Mouse (Mus musculus): ENCODE measurements around the gene Cat. TPM values are rescaled to one million over a fixed set of nuclear protein-coding genes. Genes with fewer than 3 reads are reported as not detected.

Gene Cat
- total RNA-seq, 2 experiments from 2014 or later, result 36.0 to 125 TPM

DNA sequence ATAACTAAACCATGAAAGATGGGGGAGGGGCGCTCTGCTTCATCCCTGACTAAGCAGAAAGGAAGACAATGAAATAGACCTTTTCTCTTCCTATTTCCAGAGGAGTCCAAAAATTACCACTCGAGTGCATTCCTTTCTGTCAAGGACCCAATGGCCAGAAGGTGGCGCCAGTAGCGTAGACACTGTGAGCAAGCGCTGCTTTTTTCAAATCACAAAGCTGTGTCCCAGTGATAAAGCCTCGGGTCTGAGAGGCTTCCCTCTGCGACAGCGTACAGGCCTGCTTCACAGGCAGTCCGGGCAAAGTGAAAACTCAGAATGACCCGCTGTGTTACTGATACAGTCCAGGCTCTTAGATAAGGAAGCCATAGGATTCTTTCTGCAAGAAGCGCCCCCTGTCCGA is 45.2 kb downstream of the Cat start:
- peak; percentile 99 for ATAC-seq (replicated peaks; ENCODE audit: poor library complexity)

DNA sequence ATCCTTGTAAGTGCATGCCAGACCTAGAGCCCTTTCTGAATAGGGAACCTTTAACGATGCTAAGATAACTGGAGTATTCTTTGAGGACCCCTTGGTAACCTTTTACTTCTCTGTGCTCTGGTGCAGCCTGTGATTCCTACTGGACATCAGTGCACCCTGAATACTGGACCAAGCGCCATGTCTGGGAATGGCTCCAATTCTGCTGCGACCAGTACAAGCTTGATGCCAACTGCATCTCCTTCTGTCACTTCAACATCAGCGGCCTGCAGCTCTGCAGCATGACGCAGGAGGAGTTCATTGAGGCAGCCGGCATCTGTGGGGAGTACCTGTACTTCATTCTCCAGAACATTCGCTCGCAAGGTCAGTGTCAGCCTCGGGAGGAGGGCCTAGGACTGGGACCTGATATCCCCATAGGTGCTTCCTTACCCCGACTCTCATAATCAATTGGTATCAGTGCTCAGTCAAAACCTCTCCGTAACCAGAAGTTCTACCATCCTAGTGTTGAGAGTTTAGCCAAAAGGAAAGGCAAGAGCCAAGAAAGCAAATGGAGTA is 45.8 kb downstream of the Cat start:
- ATAC-seq (replicated peaks; ENCODE audit: poor library complexity), result no peak

DNA sequence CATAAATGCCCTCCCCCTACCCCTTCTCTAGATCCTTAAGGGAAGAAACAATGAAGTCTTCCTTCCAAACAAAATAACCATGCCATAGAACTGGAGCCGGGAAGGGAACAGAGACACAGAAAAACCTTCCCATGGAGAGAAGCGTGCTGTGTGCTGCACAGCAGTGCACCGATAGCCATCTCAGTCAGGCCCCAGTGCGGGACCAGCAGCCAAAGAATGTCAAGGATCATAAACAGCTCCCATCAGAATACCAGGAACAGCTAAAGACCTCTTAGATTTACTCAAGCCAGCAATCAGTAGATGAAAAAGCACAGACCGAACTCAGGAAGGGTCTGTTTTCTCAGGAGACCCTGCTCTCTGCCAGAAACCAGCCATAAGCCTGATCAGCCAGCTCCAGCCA is 48.4 kb downstream of the Cat start:
- no peak for ATAC-seq (replicated peaks; ENCODE audit: poor library complexity)

DNA sequence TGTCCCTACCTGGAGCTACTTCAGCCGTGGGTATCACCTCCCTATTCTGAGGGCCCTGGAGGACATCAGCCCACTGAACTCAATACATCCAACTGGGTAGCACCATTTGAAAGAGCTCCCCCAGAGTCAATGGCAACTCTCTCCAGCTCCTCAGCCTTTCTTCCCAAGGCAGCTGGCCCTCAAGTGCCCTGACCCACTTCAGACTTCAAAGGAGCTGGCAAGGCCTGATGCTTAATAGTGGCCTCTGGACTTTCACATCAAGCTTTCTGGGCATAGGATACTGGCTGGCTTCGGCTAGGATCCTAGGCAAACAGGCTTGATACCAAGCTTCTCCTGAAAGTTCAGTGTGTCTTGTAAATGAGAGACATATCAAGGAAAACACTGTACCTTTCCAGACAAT is 49.9 kb downstream of the Cat start:
- ATAC-seq (replicated peaks; ENCODE audit: poor library complexity), result no peak

DNA sequence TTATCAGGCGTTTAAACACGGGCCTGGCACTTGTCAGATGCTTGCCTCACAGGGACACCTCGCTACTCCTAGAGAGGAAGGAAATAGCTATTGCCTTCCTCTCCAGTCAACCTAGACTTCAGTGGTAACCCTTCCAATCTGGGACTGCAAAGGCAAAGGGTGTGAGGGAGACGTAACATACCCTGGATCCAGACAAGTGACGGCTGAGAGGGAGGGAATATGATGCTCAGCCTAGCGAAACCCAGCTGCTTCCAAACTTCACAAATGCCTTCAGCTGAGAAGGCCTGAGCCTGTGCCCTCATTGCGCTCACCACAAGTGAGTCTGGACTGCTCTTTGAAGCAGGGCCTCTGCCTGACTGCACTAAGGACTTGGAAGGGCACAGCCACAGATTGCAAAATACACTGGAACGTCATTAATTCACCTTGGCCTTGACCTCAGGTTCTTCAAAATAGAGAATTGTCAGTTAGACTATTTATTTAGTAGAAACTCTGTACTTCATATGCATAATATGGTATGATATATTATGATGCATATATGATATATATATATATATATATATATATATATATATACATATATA is 52.2 kb downstream of the Cat start:
- no peak for ATAC-seq (replicated peaks; ENCODE audit: poor library complexity)

DNA sequence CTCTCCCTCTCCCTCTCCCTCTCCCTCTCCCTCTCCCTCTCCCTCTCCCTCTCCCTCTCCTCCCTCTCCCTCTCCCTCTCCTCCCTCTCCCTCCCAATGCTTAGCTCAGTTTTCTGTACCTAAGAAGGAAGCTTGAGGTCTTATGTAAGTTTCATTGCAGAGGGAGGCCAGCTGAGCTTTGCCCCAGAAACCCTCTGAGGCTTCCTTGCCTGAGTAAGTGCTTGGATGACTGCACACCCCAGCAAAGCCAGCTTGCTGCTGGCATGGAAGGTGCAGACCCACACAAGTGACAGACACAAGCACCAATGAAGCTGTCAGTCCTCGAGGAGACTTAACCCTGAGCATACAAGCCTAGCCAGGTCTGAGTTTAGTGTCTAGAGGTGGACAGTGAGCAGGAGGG is 54.2 kb downstream of the Cat start:
- ATAC-seq (replicated peaks; ENCODE audit: poor library complexity), result no peak

DNA sequence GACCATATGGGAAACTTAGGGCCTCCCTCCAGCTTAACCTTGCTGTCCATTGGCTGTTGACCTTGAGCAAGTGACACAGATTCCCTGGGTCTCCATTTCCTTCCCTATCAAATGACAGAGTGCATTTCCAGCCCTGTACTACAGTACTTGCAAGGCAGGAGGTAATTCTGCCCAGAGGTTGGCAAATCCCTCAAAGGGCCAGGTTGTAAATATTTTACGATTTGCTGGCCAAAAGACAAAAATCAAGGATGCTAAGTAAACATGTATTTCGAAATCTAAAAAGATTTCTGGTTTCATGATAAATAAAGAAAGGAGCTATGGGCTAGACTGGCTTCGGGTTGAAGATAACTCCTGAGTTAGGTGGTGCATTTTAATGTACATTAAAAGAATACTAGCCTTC is 56.6 kb downstream of the Cat start:
- ATAC-seq (replicated peaks; ENCODE audit: poor library complexity), result no peak

DNA sequence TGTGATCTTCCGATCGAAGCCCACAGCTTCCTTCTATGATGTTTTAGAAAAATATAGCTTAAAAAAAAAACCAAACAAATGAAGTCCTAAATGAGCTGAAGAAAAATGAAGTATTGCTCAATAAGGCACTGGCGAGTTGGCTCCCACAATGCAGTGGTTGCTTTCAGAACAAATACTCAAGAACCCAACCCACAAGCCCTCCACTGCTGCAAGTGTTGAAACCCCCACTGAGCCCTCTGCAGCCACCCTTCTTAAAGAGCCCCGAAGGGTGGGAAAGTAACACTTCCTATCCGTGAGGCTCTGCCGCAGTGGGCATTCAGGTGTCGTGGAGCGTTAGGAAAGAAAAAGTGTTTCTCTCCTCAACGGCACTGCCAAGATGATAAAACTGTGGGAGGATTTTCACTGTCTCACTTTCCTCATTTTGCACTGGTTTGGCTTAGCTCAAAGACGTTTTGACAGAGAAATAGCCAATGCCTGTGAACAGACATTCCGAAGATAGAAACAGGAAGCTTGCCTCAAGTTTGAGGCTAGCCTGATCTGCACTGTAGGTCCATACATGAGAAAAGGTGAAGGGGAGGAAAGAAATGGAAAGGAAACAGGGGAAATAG is 59.4 kb downstream of the Cat start:
- ATAC-seq (replicated peaks; ENCODE audit: poor library complexity), result no peak

DNA sequence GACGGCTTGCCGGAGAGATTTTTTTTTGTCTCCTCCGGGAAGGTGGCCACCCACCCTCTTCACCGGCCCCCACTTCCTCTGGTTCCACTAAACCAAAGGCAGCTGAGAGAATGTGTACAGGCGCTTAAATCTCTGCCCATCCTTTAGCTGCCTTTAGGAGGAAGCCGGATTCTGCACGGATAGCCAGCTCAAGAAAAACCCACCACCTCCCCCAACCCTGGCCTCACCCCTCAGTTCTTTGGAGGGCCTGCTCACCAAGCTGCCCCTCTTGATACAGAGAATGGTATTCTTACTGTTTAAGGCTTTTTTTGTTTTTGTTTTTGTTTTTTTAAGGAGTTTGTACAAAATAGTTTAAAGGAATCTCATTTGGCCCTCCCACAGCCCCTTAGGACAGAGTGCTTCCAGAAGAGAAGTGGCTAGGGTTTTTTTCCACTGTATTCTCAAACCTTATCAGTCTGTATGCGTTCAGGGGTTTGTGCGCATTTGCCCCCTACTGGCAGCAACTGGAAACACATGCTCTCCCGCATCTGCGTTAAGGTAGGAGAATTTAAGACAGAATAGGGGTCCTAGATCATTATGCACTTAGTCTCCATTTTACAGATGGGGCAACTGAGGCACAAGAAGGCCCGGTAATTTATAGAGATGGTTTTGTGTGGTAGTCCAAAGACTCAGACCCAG is 60.5 kb downstream of the Cat start:
- peak; percentile 88 for ATAC-seq (replicated peaks; ENCODE audit: poor library complexity)

DNA sequence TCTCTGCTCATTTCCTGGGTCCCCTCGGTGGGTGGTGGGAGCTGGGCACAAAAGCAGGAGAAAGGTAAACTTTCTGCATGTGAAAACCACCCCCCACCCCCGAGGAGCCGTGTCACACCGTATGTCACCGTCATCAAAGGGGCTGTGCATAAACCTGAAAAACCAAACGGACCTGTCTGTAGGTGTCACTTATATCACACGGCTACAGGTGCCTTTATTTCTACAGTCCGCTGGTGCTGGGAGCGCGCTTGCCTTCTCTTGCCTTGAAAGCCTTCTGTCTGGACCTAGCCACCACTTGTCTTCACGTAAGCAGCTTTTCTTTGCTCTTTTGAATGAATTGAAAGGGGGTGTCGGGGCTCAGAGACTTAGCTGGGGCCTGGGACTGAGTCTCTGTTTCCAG is 61.1 kb downstream of the Cat start:
- ATAC-seq (replicated peaks; ENCODE audit: poor library complexity), result no peak

DNA sequence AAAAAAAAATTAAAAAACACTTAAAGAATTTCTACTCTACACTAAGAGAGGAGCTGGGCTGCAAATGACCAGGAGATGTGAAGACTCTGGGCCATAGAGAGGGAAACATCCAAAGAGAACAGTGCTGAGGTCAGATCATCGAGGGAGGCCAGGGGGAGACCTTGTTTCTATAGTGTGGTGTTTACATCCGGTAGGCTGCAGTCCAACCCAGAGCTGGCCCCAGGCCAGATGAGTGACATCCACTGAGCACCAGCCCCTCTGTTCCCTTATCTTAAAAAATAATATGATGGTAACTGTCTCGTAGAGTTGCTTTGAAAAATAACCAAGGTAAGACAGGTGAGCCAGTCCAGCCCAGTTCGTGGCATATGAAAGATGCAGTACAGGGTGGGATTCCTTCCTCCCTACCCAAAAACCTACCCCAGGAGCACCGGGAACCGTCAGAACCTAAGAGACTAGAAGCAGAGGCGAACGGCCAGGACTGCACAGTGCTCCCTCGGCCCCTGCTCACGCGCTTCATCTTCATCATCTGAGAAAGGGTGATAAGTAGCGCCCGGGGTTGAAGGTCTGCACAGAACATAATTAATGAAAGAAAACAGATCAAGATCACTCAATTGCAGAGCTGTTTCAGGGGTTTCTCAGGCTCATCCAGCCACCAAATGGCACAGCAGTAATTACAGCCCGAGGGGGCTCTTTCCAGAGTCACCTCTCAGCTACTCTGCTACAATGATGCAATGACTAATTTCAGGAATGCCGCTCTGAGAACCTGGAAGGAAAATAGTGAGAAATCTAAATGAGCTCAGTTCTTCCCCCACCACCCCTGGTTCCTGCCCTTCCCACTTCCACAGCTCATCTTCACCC is 64.1 kb downstream of the Cat start:
- no peak for ATAC-seq (replicated peaks; ENCODE audit: poor library complexity)

DNA sequence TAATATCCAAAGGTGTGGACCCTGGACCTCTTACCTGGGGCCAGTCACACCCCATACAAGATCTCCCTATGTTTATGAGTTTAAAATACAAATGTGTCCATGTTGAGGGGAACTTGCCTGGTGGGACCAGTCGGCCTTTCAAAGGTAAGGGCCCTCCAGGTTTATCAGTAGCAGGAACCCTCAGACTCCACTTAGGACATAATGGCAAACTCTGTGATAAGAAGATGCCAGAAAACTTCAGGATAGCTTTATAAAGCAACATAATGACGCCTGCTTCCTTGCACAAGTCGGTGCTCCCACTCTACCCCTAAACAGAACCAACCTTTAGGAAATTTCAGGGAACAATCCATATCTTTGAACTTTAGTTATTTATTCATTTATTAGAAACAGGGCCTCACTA is 69.2 kb downstream of the Cat start:
- no peak for ATAC-seq (replicated peaks; ENCODE audit: poor library complexity)

DNA sequence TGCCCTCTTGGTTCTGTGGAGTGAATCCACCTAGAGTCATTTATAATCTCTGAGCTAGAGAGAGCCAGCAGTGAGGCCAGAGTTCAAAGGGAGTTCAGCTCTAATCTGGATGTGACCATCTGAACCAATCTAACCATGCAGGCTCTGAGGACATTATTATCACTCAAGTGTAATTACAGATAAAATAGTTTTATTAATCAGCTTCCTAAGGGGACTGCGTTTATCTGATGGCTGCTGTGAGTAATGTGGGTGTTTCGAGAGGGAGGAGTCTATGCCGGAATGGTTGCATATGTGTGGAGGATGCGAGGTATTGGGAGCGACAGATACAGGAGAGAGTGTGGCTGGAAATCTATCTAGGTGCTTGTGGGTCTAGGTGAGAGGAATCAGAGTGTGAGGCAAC is 71.6 kb downstream of the Cat start:
- no peak for ATAC-seq (replicated peaks; ENCODE audit: poor library complexity)

DNA sequence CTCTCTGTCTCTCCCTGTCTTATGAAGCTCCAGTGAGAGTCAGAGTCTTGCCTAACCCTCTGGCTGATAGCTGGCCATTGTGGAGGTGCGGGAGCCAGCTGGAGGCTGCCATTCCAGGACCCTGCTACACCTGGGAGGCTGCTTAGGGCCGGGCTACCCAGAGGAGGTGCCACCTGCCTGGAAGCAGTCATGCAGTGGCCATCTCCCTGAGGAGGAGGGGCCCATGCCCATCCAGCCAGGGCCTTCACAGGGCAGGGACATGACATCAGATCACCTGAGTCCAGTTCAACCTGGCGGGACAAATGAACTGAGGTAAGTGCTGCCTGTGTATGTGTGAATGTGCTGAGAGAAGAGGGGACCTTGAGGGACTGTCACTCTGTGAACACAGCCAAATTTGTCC is 73.1 kb downstream of the Cat start:
- no peak for ATAC-seq (replicated peaks; ENCODE audit: poor library complexity)

DNA sequence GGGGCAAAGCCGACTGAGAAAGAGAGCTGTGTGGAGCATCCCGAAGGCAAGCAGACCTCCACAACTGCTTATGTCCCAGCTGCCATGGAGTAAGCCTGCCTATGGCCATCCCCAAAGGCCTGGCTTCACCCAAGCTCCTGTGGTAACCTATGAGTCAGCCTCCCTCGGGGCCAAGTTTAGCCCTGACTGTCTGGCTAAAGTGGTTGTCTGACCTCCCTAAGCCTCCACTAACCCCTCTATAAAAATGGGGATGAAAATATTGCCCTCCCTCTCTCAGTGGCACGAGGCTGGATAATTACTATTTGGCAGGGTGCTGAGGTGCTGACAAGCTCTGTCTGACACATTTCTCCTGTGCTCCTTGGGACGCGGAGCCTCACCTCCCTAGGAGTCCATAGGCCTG is 73.6 kb downstream of the Cat start, which contains the start of gene Elf5:
TSS of gene Elf5 (plus strand) at position 341 of the 400 bp plus-strand sequence.
- ATAC-seq (replicated peaks; ENCODE audit: poor library complexity), result no peak

DNA sequence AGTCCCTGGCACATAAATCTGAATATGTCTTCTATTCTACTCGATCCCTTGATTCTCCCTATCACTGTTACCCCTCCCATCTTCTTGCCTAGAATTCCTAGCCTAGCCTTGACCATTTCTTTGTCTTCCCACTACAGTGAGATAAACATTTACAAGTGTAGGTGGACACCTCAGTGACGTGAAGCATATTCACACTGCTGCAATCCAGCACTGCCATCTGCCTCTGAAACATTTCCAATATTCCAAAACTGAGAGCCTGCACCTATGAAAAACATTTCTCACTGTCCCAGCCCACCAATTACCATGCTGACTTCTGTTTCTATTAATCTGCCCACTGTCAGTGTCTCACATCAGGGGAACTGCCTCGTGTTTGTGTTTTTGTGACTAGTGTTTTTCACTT is 78.7 kb downstream of the Cat start:
- no peak for ATAC-seq (replicated peaks; ENCODE audit: poor library complexity)

Other genes starting within 250 kb of the Cat start
- not detected in 2 replicates for gene Ehf, start 181.9 kb downstream of the Cat start, total RNA-seq (2015)
- gene Ehf, start 181.9 kb downstream of the Cat start, total RNA-seq (2017), result not detected in 2 replicates
- gene Elf5, start 73.5 kb downstream of the Cat start, total RNA-seq (2015), result not detected in 2 replicates
- 1.1 TPM in 1 of 2 replicates, not detected in the other for gene Elf5, start 73.5 kb downstream of the Cat start, total RNA-seq (2017)
- 0.10 and 0.44 TPM in 2 replicates for gene Abtb2, start 81.2 kb upstream of the Cat start, total RNA-seq (2015)
- 0.24 and 0.54 TPM in 2 replicates for gene Abtb2, start 81.2 kb upstream of the Cat start, total RNA-seq (2017)